Mouse (Mus musculus): ENCODE results near the gene Zfp648.

DNA sequence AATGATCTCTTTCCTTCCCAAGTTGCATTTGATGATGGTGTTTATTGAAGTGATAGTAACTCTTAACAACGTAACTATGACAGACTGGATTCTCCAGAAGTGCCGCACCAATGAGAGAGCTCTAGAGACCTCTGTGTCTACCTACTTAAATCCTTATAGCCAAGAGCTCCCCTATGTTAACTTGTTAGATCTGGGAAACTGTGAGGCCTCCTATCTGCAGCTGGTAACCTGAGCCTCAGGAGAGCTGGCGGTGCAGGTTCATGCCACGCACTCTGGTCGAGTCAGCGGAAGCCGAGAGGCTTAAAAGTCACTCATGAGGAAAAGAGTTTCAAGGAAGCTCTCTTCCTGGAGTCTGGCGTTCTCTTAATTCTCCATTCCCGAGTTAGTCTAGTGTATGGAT is 33.8 kb downstream of the Zfp648 start:
- TF ChIP-seq CTCF (IDR thresholded peaks at IDR 0.05) (no peak), EP300 (IDR thresholded peaks at IDR 0.05) (no peak)
